Mouse (Mus musculus): ENCODE measurements around the gene Olfr1443.
"Not testable (repeated sequence)": the region's sequence is repeated elsewhere in the genome, so short reads cannot be mapped to it uniquely, and the experiment has no call there.

The Olfr1443 gene

GRCm38 (mm10) chr19:12677812-12678211 is at the start of gene Olfr1443:
Gene Olfr1443 (plus strand): TSS chr19:12678112.
- TF ChIP-seq CTCF (conservative IDR thresholded peaks at IDR 0.05; ENCODE audit: low read length) (no peak), NANOG (IDR thresholded peaks at IDR 0.05; ENCODE audit: borderline replicate concordance, low read length) (no peak), POU5F1 (IDR thresholded peaks at IDR 0.05; ENCODE audit: borderline replicate concordance, low read length) (no peak)
- H3K36me3 ChIP-seq (ENCODE audit: insufficient read depth, low read length): no peaks in the 10 kb centered on the region
- H3K27me3 ChIP-seq (ENCODE audit: insufficient read depth, low read length): no peaks in the 10 kb centered on the region
- no peaks in the 10 kb centered on the region for H3K9me3 ChIP-seq (ENCODE audit: low read length)
- H3K4me3 ChIP-seq (replicated peaks; ENCODE audit: low read length): no peak within 1 kb of the TSS
- no peaks in the 10 kb centered on the region for H3K4me1 ChIP-seq (replicated peaks; ENCODE audit: low read depth, low read length)

- no peak for TF ChIP-seq NANOG (IDR thresholded peaks at IDR 0.05; ENCODE audit: borderline replicate concordance, low read length)
- no peak for TF ChIP-seq CTCF (conservative IDR thresholded peaks at IDR 0.05; ENCODE audit: low read length)
- no peak for TF ChIP-seq POU5F1 (IDR thresholded peaks at IDR 0.05; ENCODE audit: borderline replicate concordance, low read length)
- Histone ChIP-seq H3K27me3 (ENCODE audit: insufficient read depth, low read length) (no peaks in the 10 kb centered on the region), H3K9me3 (ENCODE audit: low read length) (no peaks in the 10 kb centered on the region), H3K4me3 (replicated peaks; ENCODE audit: low read length) (no peak within 1 kb of the TSS), H3K36me3 (ENCODE audit: insufficient read depth, low read length) (no peaks in the 10 kb centered on the region), H3K4me1 (replicated peaks; ENCODE audit: low read depth, low read length) (no peaks in the 10 kb centered on the region)
Observed at GRCm38 (mm10) chr19:12633176-12633575, 44.7 kb upstream of the Olfr1443 start, which contains the start of gene Glyat. Gene Glyat (plus strand): TSS chr19:12633308.

GRCm38 (mm10) chr19:12634259-12634658 is 43.7 kb upstream of the Olfr1443 start:
- Histone ChIP-seq H3K4me3 (replicated peaks; ENCODE audit: low read length) (no peak overlapping the region), H3K9me3 (ENCODE audit: low read length) (no peaks in the 10 kb centered on the region), H3K36me3 (ENCODE audit: insufficient read depth, low read length) (no peaks in the 10 kb centered on the region), H3K4me1 (replicated peaks; ENCODE audit: low read depth, low read length) (no peaks in the 10 kb centered on the region), H3K27me3 (ENCODE audit: insufficient read depth, low read length) (no peaks in the 10 kb centered on the region)
- TF ChIP-seq NANOG (IDR thresholded peaks at IDR 0.05; ENCODE audit: borderline replicate concordance, low read length) (no peak), CTCF (conservative IDR thresholded peaks at IDR 0.05; ENCODE audit: low read length) (no peak), POU5F1 (IDR thresholded peaks at IDR 0.05; ENCODE audit: borderline replicate concordance, low read length) (no peak)

GRCm38 (mm10) chr19:12634963-12635362 is 42.9 kb upstream of the Olfr1443 start:
- Histone ChIP-seq H3K4me1 (replicated peaks; ENCODE audit: low read depth, low read length) (no peaks in the 10 kb centered on the region), H3K36me3 (ENCODE audit: insufficient read depth, low read length) (no peaks in the 10 kb centered on the region), H3K27me3 (ENCODE audit: insufficient read depth, low read length) (no peaks in the 10 kb centered on the region), H3K4me3 (replicated peaks; ENCODE audit: low read length) (no peak overlapping the region), H3K9me3 (ENCODE audit: low read length) (no peaks in the 10 kb centered on the region)
- no peak for TF ChIP-seq POU5F1 (IDR thresholded peaks at IDR 0.05; ENCODE audit: borderline replicate concordance, low read length)
- no peak for TF ChIP-seq NANOG (IDR thresholded peaks at IDR 0.05; ENCODE audit: borderline replicate concordance, low read length)
- TF ChIP-seq CTCF (conservative IDR thresholded peaks at IDR 0.05; ENCODE audit: low read length): no peak

- Histone ChIP-seq H3K36me3 (ENCODE audit: insufficient read depth, low read length) (no peaks in the 10 kb centered on the region), H3K4me1 (replicated peaks; ENCODE audit: low read depth, low read length) (no peaks in the 10 kb centered on the region), H3K27me3 (ENCODE audit: insufficient read depth, low read length) (no peaks in the 10 kb centered on the region), H3K9me3 (ENCODE audit: low read length) (no peaks in the 10 kb centered on the region), H3K4me3 (replicated peaks; ENCODE audit: low read length) (no peak overlapping the region)
- TF ChIP-seq NANOG (IDR thresholded peaks at IDR 0.05; ENCODE audit: borderline replicate concordance, low read length) (no peak), POU5F1 (IDR thresholded peaks at IDR 0.05; ENCODE audit: borderline replicate concordance, low read length) (no peak), CTCF (conservative IDR thresholded peaks at IDR 0.05; ENCODE audit: low read length) (no peak)
Observed at GRCm38 (mm10) chr19:12636863-12637262, 41.0 kb upstream of the Olfr1443 start.

GRCm38 (mm10) chr19:12638049-12638448 is 39.9 kb upstream of the Olfr1443 start:
- Histone ChIP-seq H3K4me3 (replicated peaks; ENCODE audit: low read length) (no peak overlapping the region), H3K36me3 (ENCODE audit: insufficient read depth, low read length) (no peaks in the 10 kb centered on the region), H3K9me3 (ENCODE audit: low read length) (no peaks in the 10 kb centered on the region), H3K4me1 (replicated peaks; ENCODE audit: low read depth, low read length) (no peaks in the 10 kb centered on the region), H3K27me3 (ENCODE audit: insufficient read depth, low read length) (no peaks in the 10 kb centered on the region)
- TF ChIP-seq CTCF (conservative IDR thresholded peaks at IDR 0.05; ENCODE audit: low read length) (no peak), NANOG (IDR thresholded peaks at IDR 0.05; ENCODE audit: borderline replicate concordance, low read length) (no peak), POU5F1 (IDR thresholded peaks at IDR 0.05; ENCODE audit: borderline replicate concordance, low read length) (no peak)

- Histone ChIP-seq H3K4me3 (replicated peaks; ENCODE audit: low read length) (no peak overlapping the region), H3K4me1 (replicated peaks; ENCODE audit: low read depth, low read length) (no peaks in the 10 kb centered on the region), H3K36me3 (ENCODE audit: insufficient read depth, low read length) (no peaks in the 10 kb centered on the region), H3K27me3 (ENCODE audit: insufficient read depth, low read length) (no peaks in the 10 kb centered on the region), H3K9me3 (ENCODE audit: low read length) (no peaks in the 10 kb centered on the region)
- TF ChIP-seq CTCF (conservative IDR thresholded peaks at IDR 0.05; ENCODE audit: low read length) (no peak), POU5F1 (IDR thresholded peaks at IDR 0.05; ENCODE audit: borderline replicate concordance, low read length) (no peak), NANOG (IDR thresholded peaks at IDR 0.05; ENCODE audit: borderline replicate concordance, low read length) (no peak)
Observed at GRCm38 (mm10) chr19:12649511-12649910, 28.4 kb upstream of the Olfr1443 start.

- no peak overlapping the region for H3K4me3 ChIP-seq (replicated peaks; ENCODE audit: low read length)
- 0 out of 2 replicates have a peak, but pooled peaks cover 5% of the 10 kb centered on the region for H3K4me1 ChIP-seq (replicated peaks; ENCODE audit: low read depth, low read length)
- no peaks in the 10 kb centered on the region for H3K27me3 ChIP-seq (ENCODE audit: insufficient read depth, low read length)
- H3K36me3 ChIP-seq (ENCODE audit: insufficient read depth, low read length): no peaks in the 10 kb centered on the region
- no peak for TF ChIP-seq CTCF (conservative IDR thresholded peaks at IDR 0.05; ENCODE audit: low read length)
- no peak for TF ChIP-seq POU5F1 (IDR thresholded peaks at IDR 0.05; ENCODE audit: borderline replicate concordance, low read length)
- H3K9me3 ChIP-seq (ENCODE audit: low read length): peaks cover 11% of the 10 kb centered on the region; the same call in 1 of the 2 replicates
Observed at GRCm38 (mm10) chr19:12666156-12666555, 11.8 kb upstream of the Olfr1443 start.

- not testable (repeated sequence) for H3K36me3 ChIP-seq (ENCODE audit: insufficient read depth, low read length); H3K9me3 ChIP-seq (ENCODE audit: low read length); H3K4me1 ChIP-seq (replicated peaks; ENCODE audit: low read depth, low read length); H3K4me3 ChIP-seq (replicated peaks; ENCODE audit: low read length); H3K27me3 ChIP-seq (ENCODE audit: insufficient read depth, low read length)
Observed at GRCm38 (mm10) chr19:12668601-12669000, 9.3 kb upstream of the Olfr1443 start.

All from E14TG2a.4 (cell line).